ENCODE assay signal across 22 mouse cellular contexts in genomic region chr6:5387396-5387795, GRCm38 (mm10).
"Had no signal": no experiment of that assay in that cellular context is flagged by ENCODE, and none has a peak within 500 bp of the region (broad histone marks: within the 10 kb centered on the region; RNA-seq: fewer than 3 reads in every experiment).

No protein-coding gene starts in this region.

- H3K27me3 ChIP-seq: heart, embryonic 12.5 days; intestine, embryonic 15.5 days; limb, embryonic 13.5 days; limb, embryonic 15.5 days had no signal

- H3K36me3 ChIP-seq: heart, embryonic 12.5 days; intestine, embryonic 15.5 days; limb, embryonic 13.5 days; limb, embryonic 15.5 days; liver, embryonic 12.5 days had no signal

- H3K9ac ChIP-seq: forebrain, postnatal 0 days; heart, embryonic 12.5 days; hindbrain, embryonic 14.5 days; intestine, embryonic 15.5 days; limb, embryonic 13.5 days; limb, embryonic 15.5 days; liver, embryonic 12.5 days had no signal

- H3K27ac ChIP-seq: hindbrain, embryonic 14.5 days; intestine, embryonic 15.5 days; kidney, postnatal 0 days; layer of hippocampus, adult 2 months; left cerebral cortex, adult 2 months; limb, embryonic 13.5 days; limb, embryonic 15.5 days; liver, embryonic 12.5 days had no signal

- H3K4me3 ChIP-seq: heart, embryonic 12.5 days; intestine, embryonic 15.5 days; layer of hippocampus, adult 2 months; left cerebral cortex, adult 2 months; limb, embryonic 13.5 days; limb, embryonic 15.5 days; liver, embryonic 12.5 days had no signal

- ATAC-seq: forebrain, postnatal 0 days; hindbrain, embryonic 16.5 days; inflammation-experienced regulatory T-cells, adult 6 months; intestine, embryonic 15.5 days; intestine, postnatal 0 days; liver, embryonic 12.5 days had no signal

- H3K9me3 ChIP-seq: heart, embryonic 12.5 days; intestine, embryonic 15.5 days; limb, embryonic 13.5 days; limb, embryonic 15.5 days; liver, embryonic 12.5 days had no signal

- DNase-seq: forebrain, postnatal 0 days; gastrocnemius, postnatal 14 days; gastrocnemius, postnatal 36 days; heart, adult 18-20 months; heart, postnatal 10 days; heart, postnatal 4 days; kidney, adult 18-20 months; kidney, adult 8-10 months; kidney, postnatal 25 days; kidney, postnatal 4 days had no signal

- H3K4me2 ChIP-seq: heart, embryonic 12.5 days; hindbrain, embryonic 14.5 days; intestine, embryonic 15.5 days; limb, embryonic 13.5 days; limb, embryonic 15.5 days; liver, embryonic 12.5 days had no signal
